Mouse (Mus musculus) E14TG2a.4 (cell line): ENCODE results near the gene Dzank1.

Experiments used
- CTCF ChIP-seq: conservative IDR thresholded peaks from 2 replicates; pipeline ENCODE4 v1.5.1; 2014; ENCODE audit warnings: low read length
- NANOG ChIP-seq: IDR thresholded peaks from 2 replicates; pipeline ENCODE4 v1.6.1; 2014; ENCODE audit warnings: borderline replicate concordance, low read length, mixed read lengths

DNA sequence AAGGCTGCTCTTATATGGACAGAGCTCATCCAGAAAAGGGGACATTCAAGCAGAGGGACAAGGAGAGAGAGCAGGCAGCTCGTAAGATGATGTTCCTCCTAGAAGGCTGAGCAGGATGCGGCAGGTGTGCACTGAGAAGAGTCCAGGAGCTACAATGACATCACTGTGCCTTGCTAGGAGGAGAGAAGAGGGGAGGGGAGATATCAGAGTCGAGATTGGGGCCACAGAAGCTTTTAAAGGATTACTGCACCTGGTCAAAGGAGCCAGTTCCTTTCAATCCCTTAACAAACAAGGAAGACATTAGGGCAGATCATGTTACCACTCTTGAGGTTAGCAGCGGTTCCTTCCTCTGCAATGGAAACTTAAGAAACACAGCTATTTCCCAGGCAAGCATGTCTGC lies 20.3 kb upstream of the Dzank1 start:
- no peak for TF ChIP-seq CTCF
- TF ChIP-seq NANOG, result no peak
